Mouse (Mus musculus): ENCODE results near the gene Rbm28. TPM values are rescaled to one million over a fixed set of nuclear protein-coding genes. Genes with fewer than 3 reads are reported as not detected.

The Rbm28 gene
- total RNA-seq, 2 experiments from 2014 or later = 43.1 to 43.2 TPM

GRCm38 (mm10) chr6:29145456-29146307, 19.1 kb downstream of the Rbm28 start:
- peak; percentile 50 to 64 for DNase-seq (ENCODE audit: low spot score in 2 of 2)

GRCm38 (mm10) chr6:29144971-29145370, 19.8 kb downstream of the Rbm28 start:
- DNase-seq (ENCODE audit: low spot score in 2 of 2) = no peak

- peak; percentile 56 to 77 for DNase-seq (ENCODE audit: low spot score in 2 of 2)
Observed at GRCm38 (mm10) chr6:29143608-29144007, 21.2 kb downstream of the Rbm28 start.

- DNase-seq (ENCODE audit: low spot score in 2 of 2) = peak in 1 of 2 experiments; percentile 18
Observed at GRCm38 (mm10) chr6:29137441-29137840, 27.4 kb downstream of the Rbm28 start.

DNA sequence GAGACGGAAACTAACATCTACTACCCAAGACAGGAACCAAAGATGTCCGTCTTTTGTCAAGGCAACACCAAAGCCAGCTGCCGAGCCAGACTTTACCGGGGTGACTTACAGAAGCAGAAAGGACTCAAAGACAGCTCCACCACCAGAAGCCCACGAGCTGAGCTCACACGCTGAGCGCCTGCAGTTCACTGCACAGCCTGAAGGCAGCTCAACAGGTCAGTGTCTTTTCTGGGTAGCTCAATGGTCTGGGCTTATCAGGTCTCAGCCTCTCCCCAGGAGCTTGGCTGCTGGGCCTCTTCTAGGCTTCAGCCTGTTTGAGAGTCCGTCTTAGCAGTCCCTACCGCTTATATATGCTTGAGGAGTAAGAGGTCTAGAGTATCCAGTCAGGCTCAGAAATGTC, 31.7 kb downstream of the Rbm28 start:
- DNase-seq (ENCODE audit: low spot score in 2 of 2) = no peak

DNA sequence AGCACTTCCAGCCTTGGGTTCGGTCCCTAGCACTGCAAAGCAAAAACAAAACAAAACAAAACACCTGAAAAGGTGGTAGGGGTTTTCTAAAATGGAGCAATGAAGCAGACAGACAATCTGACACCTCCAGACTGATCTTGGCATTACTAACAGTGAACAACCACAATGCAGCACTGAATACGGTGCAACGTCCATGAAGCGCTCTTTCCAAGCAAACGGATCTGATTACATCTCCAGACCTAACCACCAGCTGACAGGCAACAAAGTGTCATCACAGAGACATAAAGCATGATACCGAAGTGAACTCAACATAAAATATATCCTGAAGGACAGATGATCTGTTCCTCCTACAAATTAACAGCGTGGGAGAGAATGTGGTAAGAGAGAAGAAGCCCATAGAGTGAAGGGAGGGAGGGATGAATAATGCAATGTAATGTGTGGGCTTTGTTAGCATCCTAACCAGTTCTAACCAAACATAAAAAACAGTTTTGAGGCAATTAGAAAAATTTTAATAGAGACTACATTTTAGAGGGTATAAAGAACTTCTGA, 37.9 kb downstream of the Rbm28 start:
- peak in 1 of 2 experiments; percentile 33 for DNase-seq (ENCODE audit: low spot score in 2 of 2)

- no peak for DNase-seq (ENCODE audit: low spot score in 2 of 2)
Observed at GRCm38 (mm10) chr6:29119990-29120389, 44.8 kb downstream of the Rbm28 start.

GRCm38 (mm10) chr6:29118963-29119362, 45.8 kb downstream of the Rbm28 start:
- DNase-seq (ENCODE audit: low spot score in 2 of 2) = no peak

GRCm38 (mm10) chr6:29118231-29118630, 46.6 kb downstream of the Rbm28 start:
- DNase-seq (ENCODE audit: low spot score in 2 of 2) = no peak

- DNase-seq (ENCODE audit: low spot score in 2 of 2) = peak in 1 of 2 experiments; percentile 25
Observed at GRCm38 (mm10) chr6:29117417-29118104, 47.2 kb downstream of the Rbm28 start.

DNA sequence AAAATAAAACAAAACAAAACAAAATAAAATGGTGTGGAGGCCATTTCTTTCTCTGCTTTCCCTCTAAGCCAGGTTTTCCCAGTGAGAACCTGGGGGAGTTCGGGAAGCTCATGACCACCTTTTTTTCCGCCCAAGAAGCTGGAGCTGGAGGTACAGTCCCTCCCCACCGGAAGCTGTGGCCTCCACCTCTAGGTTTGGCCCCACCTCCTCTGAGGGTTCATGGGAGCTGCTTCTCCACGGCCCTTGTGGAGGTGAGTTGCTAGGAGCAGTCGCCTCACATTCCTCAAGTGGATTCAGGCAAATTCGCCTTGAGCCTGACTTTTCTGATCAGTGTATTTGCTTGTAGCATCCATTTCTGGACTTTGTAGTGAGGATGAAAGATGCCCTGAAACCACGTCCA, 49.0 kb downstream of the Rbm28 start:
- no peak for DNase-seq (ENCODE audit: low spot score in 2 of 2)

- DNase-seq (ENCODE audit: low spot score in 2 of 2) = no peak
Observed at GRCm38 (mm10) chr6:29111501-29111900, 53.3 kb downstream of the Rbm28 start.

DNA sequence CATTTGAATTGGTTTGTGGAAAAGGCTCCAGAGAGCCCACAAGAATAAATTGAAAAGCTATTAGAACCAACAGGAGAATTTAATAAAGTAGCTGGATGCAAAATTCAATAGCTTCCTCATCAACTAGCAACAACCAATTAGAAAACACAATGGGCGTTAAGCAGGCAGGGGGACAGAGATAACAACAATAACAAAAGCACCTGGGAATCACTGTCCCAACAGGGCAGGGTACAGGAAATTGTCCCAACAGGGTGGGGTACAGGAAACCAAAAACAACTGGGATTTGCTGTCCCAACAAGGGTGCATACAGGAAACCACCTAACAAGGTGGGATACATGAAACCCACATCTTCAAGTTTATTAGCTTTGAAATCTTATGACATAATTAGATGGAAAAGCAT, 56.4 kb downstream of the Rbm28 start:
- no peak for DNase-seq (ENCODE audit: low spot score in 2 of 2)

DNA sequence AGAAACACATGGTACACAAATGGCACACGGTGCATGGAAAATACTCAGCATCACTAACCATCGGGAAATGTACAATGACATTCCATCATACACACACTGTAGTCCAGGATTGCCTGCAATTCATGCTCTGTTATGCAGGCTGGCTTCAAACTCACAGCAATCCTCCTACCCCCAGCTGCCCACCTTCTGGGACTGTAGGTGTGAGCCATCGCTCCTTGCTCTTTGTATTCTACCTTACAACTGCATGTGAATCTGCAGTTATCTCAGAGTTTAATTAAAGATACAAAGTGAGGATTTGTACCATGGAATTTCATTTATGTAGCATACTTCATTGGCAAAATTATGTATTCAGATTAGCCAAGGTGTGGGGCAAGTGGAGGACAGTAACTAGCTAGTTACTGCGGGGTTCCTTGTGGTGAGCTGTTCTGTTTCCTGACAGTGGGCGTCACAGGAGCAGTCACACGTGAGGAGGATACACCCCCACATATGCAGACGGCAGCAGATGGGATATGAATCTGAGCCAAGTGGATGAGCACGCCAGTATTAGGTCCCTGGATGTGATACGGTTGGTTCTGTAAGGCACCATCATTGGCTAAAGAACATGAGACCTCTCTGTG, 63.5 kb downstream of the Rbm28 start:
- peak; percentile 63 to 71 for DNase-seq (ENCODE audit: low spot score in 2 of 2)

DNA sequence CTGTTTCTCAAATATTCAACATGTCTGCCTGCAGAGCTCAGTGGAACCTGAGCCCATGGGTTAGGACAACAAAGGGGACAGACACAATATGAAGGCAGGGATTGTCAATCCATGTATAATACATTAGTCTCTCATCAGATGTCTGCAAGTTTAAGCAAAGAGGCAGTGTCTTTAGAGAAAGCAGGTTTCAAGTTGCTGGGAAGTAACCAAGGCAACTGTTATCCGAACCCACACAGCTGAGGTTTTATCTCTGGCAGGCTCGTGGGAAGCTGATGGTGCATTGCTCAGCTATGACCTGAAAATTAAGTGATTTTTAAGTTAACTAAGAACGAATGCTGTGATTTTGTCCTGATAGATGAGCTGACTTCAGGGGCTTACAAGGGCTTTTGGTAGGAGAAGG, 64.4 kb downstream of the Rbm28 start:
- peak; percentile 35 to 60 for DNase-seq (ENCODE audit: low spot score in 2 of 2)

DNA sequence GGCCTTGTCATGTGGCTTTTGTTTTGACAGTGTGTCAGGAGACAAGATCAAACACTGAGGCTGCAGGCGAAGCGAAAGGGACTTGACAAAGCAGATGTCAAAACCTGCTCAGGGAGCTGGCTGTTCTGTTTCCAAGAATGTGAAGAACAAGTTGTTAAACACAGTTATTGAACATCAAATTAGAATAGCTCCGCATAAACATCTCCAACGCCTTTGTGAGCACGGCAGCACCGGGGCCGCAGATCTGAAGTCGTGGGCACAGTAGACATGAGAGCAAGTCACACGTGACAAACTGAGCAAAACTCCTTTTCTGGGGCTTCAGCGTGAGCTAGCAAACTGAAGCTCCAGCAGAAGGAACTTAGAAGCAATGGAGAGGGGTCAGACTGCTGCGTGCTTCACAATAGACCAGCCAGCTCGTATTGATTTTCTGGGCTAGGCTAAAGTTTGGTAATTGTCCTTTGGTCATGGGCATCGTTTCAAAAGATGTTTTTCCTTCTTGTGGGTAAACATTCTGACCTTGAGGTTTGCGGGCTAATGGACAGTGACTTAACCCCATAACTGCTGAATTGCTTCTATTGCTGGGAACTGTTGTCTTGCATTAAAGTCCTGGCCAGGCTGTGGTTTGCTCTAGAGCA, 65.2 kb downstream of the Rbm28 start:
- peak in 1 of 2 experiments; percentile 51 for DNase-seq (ENCODE audit: low spot score in 2 of 2)

DNA sequence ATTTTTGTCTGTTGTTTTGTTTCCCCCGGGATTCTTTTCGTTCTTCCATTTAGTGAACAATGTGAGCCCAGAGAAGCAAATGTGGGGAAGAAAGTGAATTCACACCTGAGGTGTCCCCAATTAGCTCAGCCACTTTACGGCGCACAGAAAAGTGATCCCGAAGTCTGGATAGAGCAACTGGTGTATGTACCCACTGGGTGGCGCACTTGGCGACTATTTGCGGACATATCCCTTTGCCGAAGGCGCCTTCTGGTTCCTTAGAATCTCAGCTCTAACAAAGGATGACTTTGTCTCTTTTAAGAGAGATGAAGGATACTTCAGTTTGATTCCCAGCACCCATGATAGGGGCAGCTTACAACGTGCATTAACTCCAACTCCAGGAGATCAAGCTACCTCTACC, 71.9 kb downstream of the Rbm28 start:
- DNase-seq (ENCODE audit: low spot score in 2 of 2) = peak in 1 of 2 experiments; percentile 28

- DNase-seq (ENCODE audit: low spot score in 2 of 2) = no peak
Observed at GRCm38 (mm10) chr6:29092234-29092633, 72.6 kb downstream of the Rbm28 start.

- DNase-seq (ENCODE audit: low spot score in 2 of 2) = no peak
Observed at GRCm38 (mm10) chr6:29087921-29088709, 76.7 kb downstream of the Rbm28 start.

- no peak for DNase-seq (ENCODE audit: low spot score in 2 of 2)
Observed at GRCm38 (mm10) chr6:29084401-29084800, 80.4 kb downstream of the Rbm28 start.

Data from layer of hippocampus, adult 18-20 months (tissue).